Mouse (Mus musculus): ENCODE data around the gene Samd9l.

DNA sequence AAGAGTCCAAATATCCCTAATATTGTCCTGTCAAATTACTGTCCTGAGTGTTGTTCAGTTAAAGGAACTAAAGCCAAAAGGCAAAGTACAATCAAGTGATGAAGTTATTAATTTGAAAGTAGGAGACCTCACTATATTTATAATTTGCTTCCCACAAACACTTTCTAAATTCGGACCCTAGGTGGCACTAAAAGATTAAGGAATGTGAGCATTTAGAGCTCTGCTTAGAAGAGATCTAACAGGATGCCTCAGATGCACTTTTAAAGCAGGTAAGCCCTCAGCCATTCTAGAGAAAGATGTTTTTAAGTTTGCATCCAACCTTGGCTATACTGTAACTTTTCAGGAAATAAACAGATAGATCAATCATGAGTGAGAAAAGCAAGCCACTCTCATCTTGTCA, 44.5 kb upstream of the Samd9l start:
- no peak for TF ChIP-seq CTCF (IDR thresholded peaks at IDR 0.05)
- no peak for TF ChIP-seq EP300 (IDR thresholded peaks at IDR 0.05)

Data from lung, postnatal 0 days (tissue).